Mouse (Mus musculus): ENCODE data around the gene Rims1. TPM values are rescaled to one million over a fixed set of nuclear protein-coding genes. Genes with fewer than 3 reads are reported as not detected.

Gene Rims1
- polyA plus RNA-seq, 1 experiment from 2014 or later: 10.8 TPM

GRCm38 (mm10) chr1:22422102-22422501 lies 383.7 kb downstream of the Rims1 start:
- peaks cover 5% of the 10 kb centered on the region for H3K36me3 ChIP-seq
- H3K27me3 ChIP-seq: no peaks in the 10 kb centered on the region
- no peaks in the 10 kb centered on the region for H3K4me1 ChIP-seq (replicated peaks)
- H3K9me3 ChIP-seq: no peaks in the 10 kb centered on the region
- no peak overlapping the region for H3K27ac ChIP-seq
- no peak overlapping the region for H3K4me3 ChIP-seq
- no peak for ATAC-seq (ENCODE audit: low FRiP score)
- 80% methylated on average over 5 of the region's 5 CpGs for WGBS
- no peak overlapping the region for H3K4me2 ChIP-seq
- no peak overlapping the region for H3K9ac ChIP-seq

GRCm38 (mm10) chr1:22410173-22410572 lies 395.6 kb downstream of the Rims1 start:
- Histone ChIP-seq H3K4me2 (no peak overlapping the region), H3K27ac (no peak overlapping the region), H3K9me3 (no peaks in the 10 kb centered on the region), H3K36me3 (no peaks in the 10 kb centered on the region), H3K4me3 (no peak overlapping the region), H3K9ac (no peak overlapping the region), H3K27me3 (no peaks in the 10 kb centered on the region), H3K4me1 (replicated peaks) (no peaks in the 10 kb centered on the region)
- ATAC-seq (ENCODE audit: low FRiP score): no peak
- 84% methylated on average over 7 of the region's 7 CpGs for WGBS

GRCm38 (mm10) chr1:22386361-22386760 lies 419.4 kb downstream of the Rims1 start:
- Histone ChIP-seq H3K9me3 (no peaks in the 10 kb centered on the region), H3K9ac (no peak overlapping the region), H3K4me1 (replicated peaks) (no peaks in the 10 kb centered on the region), H3K27me3 (no peaks in the 10 kb centered on the region), H3K36me3 (no peaks in the 10 kb centered on the region), H3K27ac (no peak overlapping the region), H3K4me3 (no peak overlapping the region), H3K4me2 (no peak overlapping the region)
- WGBS: 70% methylated on average over 3 of the region's 3 CpGs
- ATAC-seq (ENCODE audit: low FRiP score): no peak

GRCm38 (mm10) chr1:22377652-22378051 lies 428.1 kb downstream of the Rims1 start:
- H3K27me3 ChIP-seq: no peaks in the 10 kb centered on the region
- H3K4me3 ChIP-seq: no peak overlapping the region
- 66% methylated on average over 5 of the region's 5 CpGs for WGBS
- H3K36me3 ChIP-seq: peaks cover 5% of the 10 kb centered on the region; the same call in 1 of the 2 replicates
- no peaks in the 10 kb centered on the region for H3K4me1 ChIP-seq (replicated peaks)
- no peak for ATAC-seq (ENCODE audit: low FRiP score)
- H3K9me3 ChIP-seq: no peaks in the 10 kb centered on the region
- H3K27ac ChIP-seq: no peak overlapping the region
- H3K4me2 ChIP-seq: no peak overlapping the region
- no peak overlapping the region for H3K9ac ChIP-seq

- no peak overlapping the region for H3K9ac ChIP-seq
These were observed 428.7 kb downstream of the Rims1 start for GRCm38 (mm10) chr1:22377062-22377461.

GRCm38 (mm10) chr1:22356209-22356608 lies 449.6 kb downstream of the Rims1 start:
- H3K36me3 ChIP-seq: no peaks in the 10 kb centered on the region
- 92% methylated on average over 2 of the region's 2 CpGs for WGBS

More at GRCm38 (mm10) chr1:22377062-22377461, 428.7 kb downstream of the Rims1 start:
- H3K27me3 ChIP-seq: no peaks in the 10 kb centered on the region
- no peak overlapping the region for H3K4me3 ChIP-seq
- H3K27ac ChIP-seq: no peak overlapping the region
- no peak overlapping the region for H3K4me2 ChIP-seq
- no peak for ATAC-seq (ENCODE audit: low FRiP score)
- H3K36me3 ChIP-seq: peaks cover 5% of the 10 kb centered on the region; the same call in 1 of the 2 replicates
- no peaks in the 10 kb centered on the region for H3K4me1 ChIP-seq (replicated peaks)
- no peaks in the 10 kb centered on the region for H3K9me3 ChIP-seq
- 27% methylated on average over 6 of the region's 6 CpGs for WGBS

GRCm38 (mm10) chr1:22353687-22354086 lies 452.1 kb downstream of the Rims1 start:
- Histone ChIP-seq H3K4me3 (no peak overlapping the region), H3K9me3 (no peaks in the 10 kb centered on the region), H3K27me3 (no peaks in the 10 kb centered on the region), H3K9ac (no peak overlapping the region), H3K36me3 (no peaks in the 10 kb centered on the region), H3K4me1 (replicated peaks) (no peaks in the 10 kb centered on the region), H3K27ac (no peak overlapping the region), H3K4me2 (no peak overlapping the region)
- ATAC-seq (ENCODE audit: low FRiP score): no peak
- WGBS: 75% methylated on average over 4 of the region's 4 CpGs

More at GRCm38 (mm10) chr1:22356209-22356608, 449.6 kb downstream of the Rims1 start:
- Histone ChIP-seq H3K9me3 (no peaks in the 10 kb centered on the region), H3K9ac (no peak overlapping the region), H3K4me3 (no peak overlapping the region), H3K27me3 (no peaks in the 10 kb centered on the region), H3K4me2 (no peak overlapping the region), H3K4me1 (replicated peaks) (no peaks in the 10 kb centered on the region), H3K27ac (no peak overlapping the region)
- no peak for ATAC-seq (ENCODE audit: low FRiP score)

GRCm38 (mm10) chr1:22338914-22339313 lies 466.9 kb downstream of the Rims1 start:
- no peaks in the 10 kb centered on the region for H3K27me3 ChIP-seq
- H3K4me3 ChIP-seq: no peak overlapping the region
- H3K9me3 ChIP-seq: no peaks in the 10 kb centered on the region
- no peaks in the 10 kb centered on the region for H3K36me3 ChIP-seq
- WGBS: 80% methylated on average over 9 of the region's 9 CpGs
- no peak for ATAC-seq (ENCODE audit: low FRiP score)
- H3K4me1 ChIP-seq (replicated peaks): no peaks in the 10 kb centered on the region
- no peak overlapping the region for H3K27ac ChIP-seq
- H3K9ac ChIP-seq: no peak overlapping the region
- no peak overlapping the region for H3K4me2 ChIP-seq

- Histone ChIP-seq H3K4me2 (no peak overlapping the region), H3K4me3 (no peak overlapping the region), H3K27me3 (no peaks in the 10 kb centered on the region), H3K36me3 (no peaks in the 10 kb centered on the region), H3K9ac (no peak overlapping the region), H3K9me3 (no peaks in the 10 kb centered on the region), H3K4me1 (replicated peaks) (no peaks in the 10 kb centered on the region; the same call in 1 of the 2 replicates), H3K27ac (no peak overlapping the region)
- 55% methylated on average over 6 of the region's 6 CpGs for WGBS
- ATAC-seq (ENCODE audit: low FRiP score): 0 out of 2 replicates have a peak, but pooled peaks have one; percentile 36
These were observed 484.7 kb downstream of the Rims1 start for GRCm38 (mm10) chr1:22320941-22321676.

GRCm38 (mm10) chr1:22315537-22315936 lies 490.3 kb downstream of the Rims1 start:
- WGBS: 13% methylated on average over 2 of the region's 2 CpGs

GRCm38 (mm10) chr1:22311471-22311870 lies 494.3 kb downstream of the Rims1 start:
- no peak overlapping the region for H3K27ac ChIP-seq
- no peak overlapping the region for H3K4me3 ChIP-seq
- H3K9me3 ChIP-seq: no peaks in the 10 kb centered on the region
- 79% methylated on average over 7 of the region's 7 CpGs for WGBS
- H3K27me3 ChIP-seq: no peaks in the 10 kb centered on the region
- no peak overlapping the region for H3K4me2 ChIP-seq
- no peaks in the 10 kb centered on the region for H3K4me1 ChIP-seq (replicated peaks)
- no peaks in the 10 kb centered on the region for H3K36me3 ChIP-seq
- no peak overlapping the region for H3K9ac ChIP-seq
- ATAC-seq (ENCODE audit: low FRiP score): no peak

More at GRCm38 (mm10) chr1:22315537-22315936, 490.3 kb downstream of the Rims1 start:
- no peaks in the 10 kb centered on the region for H3K36me3 ChIP-seq
- no peak for ATAC-seq (ENCODE audit: low FRiP score)
- no peak overlapping the region for H3K4me3 ChIP-seq
- no peaks in the 10 kb centered on the region for H3K9me3 ChIP-seq
- no peak overlapping the region for H3K27ac ChIP-seq
- no peaks in the 10 kb centered on the region for H3K27me3 ChIP-seq
- no peak overlapping the region for H3K4me2 ChIP-seq
- no peaks in the 10 kb centered on the region for H3K4me1 ChIP-seq (replicated peaks)
- H3K9ac ChIP-seq: no peak overlapping the region

- Histone ChIP-seq H3K9me3 (no peaks in the 10 kb centered on the region), H3K27ac (no peak overlapping the region), H3K27me3 (no peaks in the 10 kb centered on the region), H3K4me2 (no peak overlapping the region), H3K9ac (no peak overlapping the region), H3K36me3 (no peaks in the 10 kb centered on the region), H3K4me1 (replicated peaks) (no peaks in the 10 kb centered on the region), H3K4me3 (no peak overlapping the region)
- 87% methylated on average over 5 of the region's 5 CpGs for WGBS
- no peak for ATAC-seq (ENCODE audit: low FRiP score)
These were observed 499.3 kb downstream of the Rims1 start for GRCm38 (mm10) chr1:22306519-22306918.

- Histone ChIP-seq H3K9ac (no peak overlapping the region), H3K27me3 (no peaks in the 10 kb centered on the region), H3K4me1 (replicated peaks) (no peaks in the 10 kb centered on the region), H3K27ac (no peak overlapping the region), H3K4me3 (no peak overlapping the region), H3K36me3 (no peaks in the 10 kb centered on the region), H3K4me2 (no peak overlapping the region), H3K9me3 (no peaks in the 10 kb centered on the region)
- 84% methylated on average over 1 of the region's 1 CpGs for WGBS
- no peak for ATAC-seq (ENCODE audit: low FRiP score)
These were observed 499.9 kb downstream of the Rims1 start for GRCm38 (mm10) chr1:22305932-22306331.
